Mouse (Mus musculus) ovary, postnatal 36 days (tissue): ENCODE results near the gene Lipc.
A peak's percentile ranks its signal among the peaks of the same experiment; 100 is the strongest.

Experiments
- DNase-seq: peaks from one replicate; pipeline ENCODE4 v3.0.0; 2022; ENCODE audit warnings: low spot score, mixed read lengths

Gene Lipc

DNA sequence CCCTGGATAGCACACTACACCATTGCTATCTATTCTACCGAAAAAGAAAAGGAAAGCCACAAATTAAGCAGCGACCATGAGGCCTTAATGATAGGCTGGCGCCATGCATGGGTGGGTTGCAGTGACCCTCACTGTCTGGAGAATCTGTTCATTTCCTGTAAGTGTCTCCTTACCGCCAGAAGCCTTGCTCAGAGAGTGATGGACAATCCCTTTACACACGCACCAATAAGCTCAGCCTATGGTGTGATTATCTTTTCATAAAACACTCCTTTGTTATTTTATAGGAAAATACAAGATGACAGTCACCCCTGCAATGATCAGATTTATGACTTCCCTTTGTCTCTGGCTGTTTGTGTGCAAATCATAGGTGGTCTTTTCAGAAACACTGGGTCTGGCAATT, 92.8 kb downstream of the Lipc start:
- no peak for DNase-seq

DNA sequence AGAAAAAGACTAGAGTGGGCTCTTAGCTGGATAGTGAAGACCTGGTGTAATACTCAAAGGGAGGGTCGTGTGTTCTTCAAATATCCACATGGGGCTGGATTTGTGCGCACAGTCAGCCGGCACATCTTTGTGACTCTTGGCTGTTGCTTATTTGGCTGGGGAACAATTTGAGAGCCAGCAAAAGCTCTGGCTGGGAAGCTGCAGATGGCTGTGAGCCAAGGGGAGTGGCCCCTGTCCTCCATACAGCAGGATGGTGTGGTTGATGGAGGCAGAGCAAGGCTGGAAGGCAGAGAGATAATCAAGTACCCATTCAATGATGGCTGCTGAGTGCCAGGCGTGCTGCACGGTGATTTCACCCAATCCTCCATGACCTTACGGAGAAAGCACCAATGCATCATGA, 96.2 kb downstream of the Lipc start:
- no peak for DNase-seq

DNA sequence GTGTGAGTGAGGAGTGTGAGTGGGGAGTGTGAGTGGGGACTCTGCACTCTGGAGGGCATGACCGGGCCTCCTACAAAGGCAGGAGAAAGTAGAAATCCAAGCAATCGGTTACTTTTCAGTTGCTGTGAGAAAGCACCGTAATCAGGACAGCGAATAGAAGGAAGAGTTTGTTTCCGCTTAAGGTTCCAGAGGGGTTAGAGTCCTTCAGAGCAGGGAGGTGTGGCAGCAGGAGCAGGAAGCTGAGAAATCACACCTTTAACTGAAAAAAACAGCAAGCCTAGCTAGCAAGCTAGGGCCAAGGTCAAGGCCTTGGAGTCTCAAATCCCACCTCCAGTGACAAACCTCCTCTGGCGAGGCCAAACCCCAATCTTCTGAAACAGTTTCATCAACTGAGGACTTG, 97.1 kb downstream of the Lipc start:
- DNase-seq = no peak

- peak; percentile 58 for DNase-seq
Observed at GRCm38 (mm10) chr9:70853081-70853480, 98.9 kb downstream of the Lipc start.

GRCm38 (mm10) chr9:70851533-70851932, 100.5 kb downstream of the Lipc start:
- DNase-seq = no peak

GRCm38 (mm10) chr9:70848135-70848770, 103.8 kb downstream of the Lipc start:
- DNase-seq = no peak

- no peak for DNase-seq
Observed at GRCm38 (mm10) chr9:70847627-70848051, 104.4 kb downstream of the Lipc start.

GRCm38 (mm10) chr9:70843270-70843669, 108.8 kb downstream of the Lipc start:
- no peak for DNase-seq

GRCm38 (mm10) chr9:70842300-70842941, 109.6 kb downstream of the Lipc start:
- DNase-seq = no peak

DNA sequence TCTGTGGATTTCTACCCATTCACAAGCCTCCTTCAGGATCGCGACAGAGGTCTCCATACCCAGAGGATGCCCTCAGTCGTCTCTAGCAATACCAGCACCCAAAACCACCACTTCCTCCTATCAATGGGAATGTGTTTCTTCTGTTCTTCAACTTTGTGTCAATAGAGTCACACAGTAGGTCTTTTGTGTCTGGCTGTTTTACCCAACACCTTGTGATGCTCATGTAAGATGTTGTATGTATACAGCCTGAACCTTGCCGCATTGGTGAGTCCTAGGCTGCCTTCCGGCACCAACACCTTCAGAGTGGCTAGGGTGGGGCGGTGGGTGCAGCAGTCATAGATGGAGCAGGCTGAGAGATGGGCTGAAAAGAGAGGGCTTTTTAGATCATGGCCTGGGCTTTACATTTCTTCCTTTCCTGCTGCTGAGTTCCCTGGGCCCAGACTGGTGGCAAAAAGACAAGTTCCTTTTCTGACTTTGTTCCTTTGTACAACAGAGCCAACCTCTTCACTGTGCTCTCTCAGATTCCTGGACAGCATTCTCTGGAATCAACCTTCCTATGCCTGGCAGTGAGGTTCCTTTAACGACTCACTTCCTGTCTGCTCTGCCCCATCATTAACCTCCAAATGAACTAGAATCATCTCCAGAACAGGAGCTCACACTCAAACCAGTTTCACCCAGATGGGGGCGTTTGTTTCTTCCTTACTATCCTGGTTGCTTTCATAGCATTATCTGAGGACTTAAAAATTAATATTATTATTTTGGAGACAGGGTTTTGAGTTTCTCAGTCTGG, 110.4 kb downstream of the Lipc start:
- DNase-seq = no peak

DNA sequence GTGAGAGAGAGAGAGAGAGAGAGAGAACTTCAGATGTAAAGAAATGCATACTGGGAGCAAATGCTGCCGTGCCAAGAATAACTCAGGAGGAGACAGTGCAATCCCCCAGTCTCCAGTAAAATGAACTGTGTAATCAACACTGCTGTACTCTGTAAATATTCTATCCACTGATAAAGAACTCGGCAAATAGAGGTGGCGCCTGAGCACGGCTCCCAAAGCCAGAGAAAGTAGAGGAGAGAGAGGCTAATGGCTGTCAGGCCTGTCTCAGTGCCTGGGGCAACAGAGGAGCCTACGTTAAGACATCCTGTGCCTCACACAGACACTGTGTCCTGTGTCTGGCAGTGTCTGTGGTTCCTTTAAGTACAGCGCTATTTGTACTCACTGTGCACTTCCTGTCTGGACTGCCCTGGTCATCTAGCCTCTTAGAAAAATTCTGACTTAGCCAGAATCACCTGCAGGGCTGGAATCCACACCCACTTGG, 111.1 kb downstream of the Lipc start:
- no peak for DNase-seq

DNA sequence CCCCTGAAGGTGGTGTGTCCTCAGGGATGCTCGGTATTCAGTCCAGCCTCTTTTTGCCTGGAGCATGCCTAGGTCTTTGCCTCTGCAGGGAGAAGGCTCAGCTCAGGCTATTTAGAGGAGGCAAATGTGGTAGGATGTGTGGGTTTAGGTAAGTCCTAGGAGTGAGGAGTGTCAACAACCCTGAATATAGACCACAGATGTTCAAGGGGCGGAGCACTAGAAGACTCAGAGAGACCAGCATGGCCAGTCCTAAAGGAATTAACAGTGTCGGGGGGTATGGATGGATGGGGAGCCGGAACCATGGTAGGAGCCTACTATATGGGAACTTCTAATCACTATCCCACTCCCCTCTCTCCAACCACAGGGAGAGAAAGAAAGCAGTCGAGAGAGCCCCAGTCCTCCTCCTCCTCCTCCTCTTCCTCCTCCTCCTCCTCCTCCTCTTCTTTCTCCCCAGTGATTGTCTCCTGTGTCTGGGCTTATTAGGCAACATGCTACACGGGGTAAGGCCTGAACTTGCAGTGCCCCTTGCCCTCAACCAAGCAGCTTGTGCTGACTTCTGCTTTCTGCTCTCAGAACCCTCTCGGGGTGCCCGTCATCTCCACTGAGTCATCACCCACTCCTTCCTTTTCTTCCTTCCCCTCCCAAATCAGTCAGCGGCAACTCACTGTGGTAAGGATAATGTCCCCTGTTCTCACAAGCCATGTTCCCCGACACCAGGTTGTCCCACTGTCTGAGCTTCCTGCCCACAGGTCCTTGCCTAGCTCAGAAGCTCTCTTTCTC, 113.7 kb downstream of the Lipc start:
- no peak for DNase-seq

DNA sequence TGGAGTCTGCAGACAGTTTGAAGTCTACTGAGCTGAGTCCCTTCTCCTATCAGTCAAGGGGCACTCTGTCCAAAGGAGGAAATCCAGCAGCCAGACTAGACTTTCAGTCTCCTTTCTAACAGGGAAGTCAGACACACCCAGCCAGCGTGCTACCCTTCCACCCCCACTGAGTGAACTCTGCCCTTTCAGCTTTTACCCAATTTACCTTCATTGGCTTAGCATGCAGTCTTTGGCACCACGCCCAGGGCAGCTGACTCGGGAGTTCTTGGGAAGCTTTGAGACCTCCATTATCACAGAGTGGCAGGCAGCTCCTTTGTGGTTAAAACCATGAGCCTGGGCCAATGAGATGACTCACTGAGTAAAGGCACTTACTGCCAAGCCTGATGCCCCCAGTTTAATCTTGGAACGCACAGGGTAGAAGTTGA, 117.3 kb downstream of the Lipc start:
- DNase-seq = peak; percentile 71

DNA sequence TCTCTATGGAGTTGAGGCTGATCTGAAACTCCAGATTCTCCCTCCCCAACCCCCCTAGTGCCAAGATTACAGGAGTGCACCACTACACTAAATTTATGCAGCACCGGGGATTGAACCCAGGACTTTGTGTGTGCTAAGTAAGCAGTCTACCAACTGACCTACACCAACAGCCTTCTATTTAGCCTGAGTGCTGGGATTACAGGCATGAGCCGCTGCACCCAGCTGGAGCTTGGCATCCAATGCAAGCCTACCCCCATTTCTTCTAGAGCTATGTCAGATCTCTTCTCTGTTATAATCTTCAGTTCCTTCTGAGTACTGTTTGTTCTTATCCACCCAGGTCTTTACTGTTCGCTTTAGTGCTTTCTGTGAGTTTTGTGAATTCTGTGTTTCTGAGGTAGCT, 117.8 kb downstream of the Lipc start:
- no peak for DNase-seq

DNA sequence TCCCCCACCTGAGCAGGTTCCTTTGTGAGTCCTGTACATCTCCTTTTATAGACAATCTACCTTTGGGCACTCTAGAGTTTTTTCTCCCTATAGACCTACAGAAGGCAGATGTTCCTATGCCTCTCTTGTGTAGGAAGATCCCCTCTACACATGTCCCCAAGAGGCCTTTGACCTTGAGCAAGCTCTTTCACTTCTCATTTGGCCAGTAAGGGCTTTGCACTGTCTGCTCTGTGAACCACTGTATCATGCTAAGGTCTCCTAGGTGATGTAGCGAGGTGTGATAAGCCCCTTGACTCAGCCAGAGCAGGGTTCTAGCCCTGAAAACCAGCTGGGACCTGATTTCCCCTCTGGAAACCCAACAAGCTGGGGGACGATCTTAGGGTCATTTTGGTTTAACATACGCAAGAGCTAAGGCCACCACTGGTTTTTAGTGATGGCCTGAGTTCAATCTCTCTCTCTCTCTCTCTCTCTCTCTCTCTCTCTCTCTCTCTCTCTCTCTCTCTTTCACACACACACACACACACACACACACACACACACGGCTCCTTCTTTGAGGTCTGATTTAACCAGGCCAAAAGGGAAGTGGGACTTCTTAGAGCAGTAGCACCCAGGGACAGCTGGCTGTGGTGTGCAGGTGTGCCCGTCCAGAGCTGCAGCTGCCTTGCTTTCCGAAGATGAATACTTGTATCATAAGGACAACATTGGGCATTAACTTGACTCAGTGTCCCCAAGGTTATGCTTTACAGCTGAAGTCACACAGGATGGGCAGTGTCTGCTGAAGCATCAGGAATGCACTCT, 118.7 kb downstream of the Lipc start:
- no peak for DNase-seq

- no peak for DNase-seq
Observed at GRCm38 (mm10) chr9:70832231-70832630, 119.8 kb downstream of the Lipc start.

DNA sequence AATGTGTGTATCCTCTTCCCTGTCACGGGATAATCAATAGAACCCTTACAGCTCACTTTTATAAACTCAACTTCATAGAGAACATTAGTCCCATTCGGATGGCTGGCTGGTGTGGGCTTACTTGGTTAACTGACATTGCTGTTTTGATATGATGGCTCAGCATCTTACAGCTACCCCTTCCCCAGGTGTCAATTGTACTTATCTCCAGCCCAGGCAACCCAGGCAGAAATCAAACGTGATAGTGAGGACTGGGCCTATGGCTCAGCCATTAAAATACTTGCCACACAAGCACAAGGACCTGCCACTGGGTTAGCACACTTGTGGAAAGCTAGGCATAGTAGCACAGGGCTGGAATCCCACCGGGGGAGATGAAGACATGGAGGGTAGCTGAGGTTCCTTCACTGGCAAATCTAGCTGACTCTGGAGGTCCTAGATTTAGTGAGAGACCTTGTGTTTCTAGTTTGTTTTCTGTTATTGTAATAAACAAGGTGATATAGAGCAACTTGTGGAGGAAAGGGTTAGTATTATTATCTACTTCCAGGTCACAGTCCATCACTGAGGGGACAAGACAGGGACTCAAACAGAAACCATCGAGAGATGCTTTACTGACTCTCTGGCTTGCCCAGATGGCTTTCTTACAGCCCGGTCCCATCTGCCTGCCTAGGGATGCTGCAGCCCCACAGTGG, 121.0 kb downstream of the Lipc start:
- DNase-seq = no peak

DNA sequence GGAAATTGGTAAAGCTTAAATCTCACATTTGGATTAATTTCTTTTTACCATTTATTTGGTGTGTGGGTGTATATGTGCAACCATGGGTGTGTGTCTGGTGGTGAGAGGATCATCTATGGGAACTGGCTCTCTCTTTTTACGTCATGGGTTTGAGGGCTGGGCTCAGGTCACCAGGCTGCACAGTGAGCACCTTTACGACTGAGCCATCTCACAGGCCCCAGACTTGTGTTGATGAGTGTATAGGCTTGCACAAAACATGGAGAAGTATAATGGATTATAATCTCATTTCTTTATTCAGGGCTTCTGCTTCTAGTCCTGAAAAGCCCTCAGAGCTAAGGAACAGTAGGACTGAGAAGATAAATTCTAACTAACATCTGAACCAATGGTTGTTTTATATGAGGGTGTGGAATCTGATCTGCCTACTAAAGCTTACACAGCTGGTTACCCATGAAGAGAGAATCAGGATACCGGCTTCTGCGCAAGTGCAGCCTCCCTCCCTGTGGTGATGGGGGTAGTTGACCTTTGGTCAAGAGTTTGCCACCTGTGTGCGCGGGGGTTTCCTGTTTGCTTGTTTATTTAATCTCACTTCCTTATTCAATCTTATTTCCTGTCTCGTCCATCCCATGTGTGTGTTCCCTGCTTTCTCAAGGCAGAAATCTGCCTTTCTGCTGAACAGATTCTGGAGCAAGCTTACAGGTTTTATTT, 122.1 kb downstream of the Lipc start:
- DNase-seq = no peak

DNA sequence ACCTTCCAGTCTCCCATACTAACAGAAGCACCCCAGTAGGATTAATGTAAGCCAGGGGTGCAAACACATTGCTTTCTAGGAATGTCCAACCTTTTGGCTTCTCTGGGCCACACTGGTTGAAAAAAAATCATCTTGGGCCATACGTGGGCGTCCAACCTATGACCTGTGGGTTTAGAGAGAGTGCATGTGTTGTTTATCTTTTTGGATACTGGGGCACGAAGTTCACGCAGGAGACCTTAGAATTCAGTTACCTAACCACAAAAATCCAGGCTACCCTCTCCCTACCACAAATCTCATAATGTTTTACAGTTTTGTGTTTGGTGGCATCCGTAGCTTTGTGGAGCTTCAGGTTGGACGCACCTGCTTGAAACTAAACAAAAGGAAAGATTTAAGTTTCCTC, 124.1 kb downstream of the Lipc start:
- no peak for DNase-seq

DNA sequence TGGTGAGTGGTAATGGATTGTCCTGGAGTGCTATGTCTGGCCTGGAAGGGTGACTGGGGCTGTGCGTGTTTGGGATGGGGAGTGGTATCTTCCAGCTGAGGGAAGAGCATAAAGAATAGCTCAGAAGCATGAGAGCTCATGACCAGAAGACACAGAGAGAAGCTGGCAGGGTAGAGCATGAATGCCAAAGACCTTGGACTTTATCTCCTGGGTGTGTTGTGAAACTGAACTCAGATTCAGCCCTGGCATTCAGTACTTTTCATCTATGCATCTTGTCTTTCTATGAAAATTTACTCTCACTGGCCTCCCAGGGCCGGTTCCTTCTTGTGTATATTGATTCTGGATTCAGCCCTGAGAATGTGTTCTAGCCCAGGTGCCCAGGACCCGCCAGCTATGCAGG, 127.9 kb downstream of the Lipc start:
- DNase-seq = no peak
